Mouse (Mus musculus) neural tube, embryonic 13.5 days (tissue): ENCODE measurements at regions not wholly inside any gene's neighbourhood (a gene's known extent, or its start where the extent isn't known, plus 50 kb on each side); places are given as distances from the start of the nearest gene placed in this dataset.
"Not testable (repeated sequence)": the region's sequence is repeated elsewhere in the genome, so short reads cannot be mapped to it uniquely, and the experiment has no call there.

Source experiments
- ATAC-seq: fragments of 200-750 bp; cut with Nextera tagmentation; 2 replicates; pipeline ENCODE4 v1.8.0; 2017; ENCODE audit warnings: low read depth, mild to moderate bottlenecking, moderate TSS enrichment, moderate library complexity
- H3K27ac ChIP-seq: fragments of 300-500 bp; sonication (generic); replicated peaks from 2 replicates; pipeline ENCODE4 v1.5.1; 2015; ENCODE audit warnings: moderate library complexity, mild to moderate bottlenecking, inconsistent platforms
- H3K27me3 ChIP-seq: fragments of 300-500 bp; sonication (generic); 2 replicates; pipeline ENCODE4 v1.6.1; 2015; ENCODE audit warnings: mild to moderate bottlenecking, inconsistent platforms
- H3K36me3 ChIP-seq: fragments of 300-500 bp; sonication (generic); 2 replicates; pipeline ENCODE4 v1.6.1; 2015; ENCODE audit warnings: mild to moderate bottlenecking, inconsistent platforms
- H3K4me1 ChIP-seq: fragments of 300-500 bp; sonication (generic); replicated peaks from 2 replicates; pipeline ENCODE4 v1.6.1; 2015; ENCODE audit warnings: inconsistent platforms
- H3K4me2 ChIP-seq: fragments of 300-500 bp; sonication (generic); 2 replicates; pipeline ENCODE4 v1.6.1; 2015; ENCODE audit warnings: inconsistent platforms, mild to moderate bottlenecking, moderate library complexity
- H3K4me3 ChIP-seq: fragments of 300-500 bp; sonication (generic); 2 replicates; pipeline ENCODE4 v1.5.1; 2015; ENCODE audit warnings: mild to moderate bottlenecking, inconsistent platforms
- H3K9ac ChIP-seq: fragments of 300-500 bp; sonication (generic); 2 replicates; pipeline ENCODE4 v1.6.1; 2015; ENCODE audit warnings: moderate library complexity, mild to moderate bottlenecking, inconsistent platforms
- H3K9me3 ChIP-seq: fragments of 300-500 bp; sonication (generic); 2 replicates; pipeline ENCODE4 v1.6.1; 2016; ENCODE audit warnings: inconsistent platforms
- WGBS: fragments of 180-500 bp; shearing (Covaris S2); methylation state at CpG from one replicate; pipeline ENCODE4 v1.1.7; 2015; 5-methylcytosine and 5-hydroxymethylcytosine counted together

GRCm38 (mm10) chr2:22026794-22027193, 200.5 kb upstream of the Myo3a start:
- Histone ChIP-seq H3K4me3 (no peak overlapping the region), H3K36me3 (no peaks in the 10 kb centered on the region), H3K4me1 (peaks cover 18% of the 10 kb centered on the region), H3K27ac (no peak overlapping the region), H3K4me2 (no peak overlapping the region), H3K27me3 (no peaks in the 10 kb centered on the region), H3K9me3 (no peaks in the 10 kb centered on the region), H3K9ac (no peak overlapping the region)
- no peak for ATAC-seq
- 95% methylated on average over 1 of the region's 1 CpGs for WGBS

- no peak overlapping the region for H3K4me2 ChIP-seq
- H3K4me3 ChIP-seq = no peak overlapping the region
- peaks cover 18% of the 10 kb centered on the region for H3K4me1 ChIP-seq
- H3K9me3 ChIP-seq = no peaks in the 10 kb centered on the region
- no peak for ATAC-seq
- no peaks in the 10 kb centered on the region for H3K27me3 ChIP-seq
- H3K9ac ChIP-seq = no peak overlapping the region
- H3K36me3 ChIP-seq = no peaks in the 10 kb centered on the region
- WGBS = 85% methylated on average over 1 of the region's 1 CpGs
- peak overlapping the region; percentile 79 for H3K27ac ChIP-seq
Measured at GRCm38 (mm10) chr2:22028569-22028968, 198.7 kb upstream of the Myo3a start.

GRCm38 (mm10) chr2:22029022-22029803, 198.1 kb upstream of the Myo3a start:
- Histone ChIP-seq H3K27ac (peak overlapping the region; percentile 79), H3K4me3 (no peak overlapping the region), H3K9me3 (no peaks in the 10 kb centered on the region), H3K9ac (0 out of 2 replicates have a peak overlapping the region, but pooled peaks have one; percentile 22), H3K4me1 (peaks cover 18% of the 10 kb centered on the region), H3K4me2 (no peak overlapping the region), H3K36me3 (no peaks in the 10 kb centered on the region), H3K27me3 (no peaks in the 10 kb centered on the region)
- peak; percentile 83 for ATAC-seq
- WGBS = 17% methylated on average over 8 of the region's 8 CpGs

GRCm38 (mm10) chr2:22029804-22030194, 197.5 kb upstream of the Myo3a start:
- Histone ChIP-seq H3K4me3 (no peak overlapping the region), H3K27ac (peak overlapping the region; percentile 62), H3K9me3 (no peaks in the 10 kb centered on the region), H3K4me1 (peaks cover 18% of the 10 kb centered on the region), H3K4me2 (no peak overlapping the region), H3K9ac (no peak overlapping the region), H3K27me3 (no peaks in the 10 kb centered on the region), H3K36me3 (no peaks in the 10 kb centered on the region)
- ATAC-seq = no peak
- 70% methylated on average over 5 of the region's 5 CpGs for WGBS

- Histone ChIP-seq H3K27ac (no peak overlapping the region), H3K36me3 (no peaks in the 10 kb centered on the region), H3K4me2 (no peak overlapping the region), H3K4me1 (no peaks in the 10 kb centered on the region), H3K9me3 (no peaks in the 10 kb centered on the region), H3K4me3 (no peak overlapping the region), H3K9ac (no peak overlapping the region), H3K27me3 (no peaks in the 10 kb centered on the region)
- WGBS = 71% methylated on average over 2 of the region's 2 CpGs
- no peak for ATAC-seq
Measured at GRCm38 (mm10) chr2:22036841-22037240, 190.5 kb upstream of the Myo3a start.

GRCm38 (mm10) chr2:22038780-22039179, 188.5 kb upstream of the Myo3a start:
- Histone ChIP-seq H3K4me1 (no peaks in the 10 kb centered on the region), H3K27me3 (no peaks in the 10 kb centered on the region), H3K9ac (no peak overlapping the region), H3K27ac (no peak overlapping the region), H3K4me3 (no peak overlapping the region), H3K36me3 (no peaks in the 10 kb centered on the region), H3K4me2 (no peak overlapping the region), H3K9me3 (no peaks in the 10 kb centered on the region)
- no peak for ATAC-seq
- WGBS = 15% methylated on average over 2 of the region's 2 CpGs

- H3K4me3 ChIP-seq, H3K9ac ChIP-seq, H3K4me2 ChIP-seq, ATAC-seq, H3K9me3 ChIP-seq, H3K27me3 ChIP-seq, H3K36me3 ChIP-seq, H3K4me1 ChIP-seq, H3K27ac ChIP-seq: not testable (repeated sequence)
- 82% methylated on average over 6 of the region's 6 CpGs for WGBS
Measured at GRCm38 (mm10) chr2:22043937-22044336, 183.4 kb upstream of the Myo3a start.

- no peak overlapping the region for H3K9ac ChIP-seq
- no peaks in the 10 kb centered on the region for H3K36me3 ChIP-seq
- no peak overlapping the region for H3K27ac ChIP-seq
- no peaks in the 10 kb centered on the region for H3K27me3 ChIP-seq
- H3K4me1 ChIP-seq = peaks cover 9% of the 10 kb centered on the region; the same call in 1 of the 2 replicates
- 57% methylated on average over 2 of the region's 2 CpGs for WGBS
- no peak overlapping the region for H3K4me2 ChIP-seq
- ATAC-seq = no peak
- no peak overlapping the region for H3K4me3 ChIP-seq
- H3K9me3 ChIP-seq = no peaks in the 10 kb centered on the region
Measured at GRCm38 (mm10) chr2:22044949-22045348, 182.4 kb upstream of the Myo3a start.

GRCm38 (mm10) chr2:22047465-22047864, 179.8 kb upstream of the Myo3a start:
- WGBS = 53% methylated on average over 3 of the region's 3 CpGs
- Histone ChIP-seq H3K27ac (no peak overlapping the region), H3K4me2 (no peak overlapping the region), H3K4me1 (peaks cover 9% of the 10 kb centered on the region; the same call in 1 of the 2 replicates), H3K4me3 (no peak overlapping the region), H3K9ac (no peak overlapping the region), H3K9me3 (no peaks in the 10 kb centered on the region), H3K36me3 (no peaks in the 10 kb centered on the region), H3K27me3 (no peaks in the 10 kb centered on the region)
- peak; percentile 43; the same call in 1 of the 2 replicates for ATAC-seq

GRCm38 (mm10) chr2:22066535-22066934, 160.8 kb upstream of the Myo3a start:
- Histone ChIP-seq H3K4me2 (no peak overlapping the region), H3K9ac (no peak overlapping the region), H3K9me3 (no peaks in the 10 kb centered on the region), H3K4me3 (no peak overlapping the region), H3K36me3 (no peaks in the 10 kb centered on the region), H3K27me3 (no peaks in the 10 kb centered on the region), H3K27ac (peak overlapping the region; percentile 49), H3K4me1 (0 out of 2 replicates have a peak, but pooled peaks cover 3% of the 10 kb centered on the region)
- ATAC-seq = peak; percentile 61
- WGBS = 48% methylated on average over 5 of the region's 5 CpGs

GRCm38 (mm10) chr2:22096848-22097247, 130.5 kb upstream of the Myo3a start:
- Histone ChIP-seq H3K4me2 (no peak overlapping the region), H3K4me3 (no peak overlapping the region), H3K27me3 (no peaks in the 10 kb centered on the region), H3K4me1 (no peaks in the 10 kb centered on the region), H3K9ac (no peak overlapping the region), H3K36me3 (no peaks in the 10 kb centered on the region), H3K9me3 (no peaks in the 10 kb centered on the region), H3K27ac (no peak overlapping the region)
- 95% methylated on average over 2 of the region's 2 CpGs for WGBS
- no peak for ATAC-seq

- Histone ChIP-seq H3K27ac (no peak overlapping the region), H3K9ac (no peak overlapping the region), H3K27me3 (no peaks in the 10 kb centered on the region), H3K4me1 (no peaks in the 10 kb centered on the region), H3K9me3 (no peaks in the 10 kb centered on the region), H3K4me3 (no peak overlapping the region), H3K4me2 (no peak overlapping the region), H3K36me3 (no peaks in the 10 kb centered on the region)
- ATAC-seq = peak; percentile 32; the same call in 1 of the 2 replicates
- 7% methylated on average over 5 of the region's 5 CpGs for WGBS
Measured at GRCm38 (mm10) chr2:22105150-22105549, 122.2 kb upstream of the Myo3a start.

- ATAC-seq = no peak
- 0 out of 2 replicates have a peak, but pooled peaks cover 3% of the 10 kb centered on the region for H3K4me1 ChIP-seq
- H3K4me2 ChIP-seq = no peak overlapping the region
- 9% methylated on average over 2 of the region's 2 CpGs for WGBS
- H3K9me3 ChIP-seq = no peaks in the 10 kb centered on the region
- H3K4me3 ChIP-seq = no peak overlapping the region
- no peak overlapping the region for H3K9ac ChIP-seq
- no peaks in the 10 kb centered on the region for H3K27me3 ChIP-seq
- H3K36me3 ChIP-seq = no peaks in the 10 kb centered on the region
- no peak overlapping the region for H3K27ac ChIP-seq
Measured at GRCm38 (mm10) chr2:22149721-22150120, 77.6 kb upstream of the Myo3a start.
